Mouse (Mus musculus) midbrain, embryonic 10.5 days (tissue): ENCODE measurements at regions not wholly inside any gene's neighbourhood (a gene's known extent, or its start where the extent isn't known, plus 50 kb on each side); places are given as distances from the start of the nearest gene placed in this dataset.

ENCODE experiments used
- DNase-seq: peaks from one replicate; pipeline ENCODE4 v3.0.0-alpha.2; 2017; ENCODE audit warnings: low spot score
- H3K27ac ChIP-seq: fragments of 300-500 bp; sonication (generic); replicated peaks from 2 replicates; pipeline ENCODE4 v1.5.1; 2016; ENCODE audit warnings: mild to moderate bottlenecking
- H3K27me3 ChIP-seq: fragments of 300-500 bp; sonication (generic); 2 replicates; pipeline ENCODE4 v1.6.1; 2016; ENCODE audit warnings: low read depth, mild to moderate bottlenecking; ENCODE audit not compliant: poor library complexity, severe bottlenecking
- H3K36me3 ChIP-seq: fragments of 300-500 bp; sonication (generic); 2 replicates; pipeline ENCODE4 v1.6.1; 2016; ENCODE audit warnings: mild to moderate bottlenecking, moderate library complexity
- H3K4me1 ChIP-seq: fragments of 300-500 bp; sonication (generic); 2 replicates; pipeline ENCODE4 v1.6.1; 2016
- H3K4me3 ChIP-seq: fragments of 300-500 bp; sonication (generic); 2 replicates; pipeline ENCODE4 v1.5.1; 2016; ENCODE audit warnings: mild to moderate bottlenecking, moderate library complexity
- H3K9me3 ChIP-seq: fragments of 300-500 bp; sonication (generic); replicated peaks from 2 replicates; pipeline ENCODE4 v1.6.1; 2016; ENCODE audit warnings: mild to moderate bottlenecking
- WGBS: fragments of 180-500 bp; shearing (Covaris S2); methylation state at CpG from one replicate; pipeline ENCODE4 v1.1.7; 2016; 5-methylcytosine and 5-hydroxymethylcytosine counted together

DNA sequence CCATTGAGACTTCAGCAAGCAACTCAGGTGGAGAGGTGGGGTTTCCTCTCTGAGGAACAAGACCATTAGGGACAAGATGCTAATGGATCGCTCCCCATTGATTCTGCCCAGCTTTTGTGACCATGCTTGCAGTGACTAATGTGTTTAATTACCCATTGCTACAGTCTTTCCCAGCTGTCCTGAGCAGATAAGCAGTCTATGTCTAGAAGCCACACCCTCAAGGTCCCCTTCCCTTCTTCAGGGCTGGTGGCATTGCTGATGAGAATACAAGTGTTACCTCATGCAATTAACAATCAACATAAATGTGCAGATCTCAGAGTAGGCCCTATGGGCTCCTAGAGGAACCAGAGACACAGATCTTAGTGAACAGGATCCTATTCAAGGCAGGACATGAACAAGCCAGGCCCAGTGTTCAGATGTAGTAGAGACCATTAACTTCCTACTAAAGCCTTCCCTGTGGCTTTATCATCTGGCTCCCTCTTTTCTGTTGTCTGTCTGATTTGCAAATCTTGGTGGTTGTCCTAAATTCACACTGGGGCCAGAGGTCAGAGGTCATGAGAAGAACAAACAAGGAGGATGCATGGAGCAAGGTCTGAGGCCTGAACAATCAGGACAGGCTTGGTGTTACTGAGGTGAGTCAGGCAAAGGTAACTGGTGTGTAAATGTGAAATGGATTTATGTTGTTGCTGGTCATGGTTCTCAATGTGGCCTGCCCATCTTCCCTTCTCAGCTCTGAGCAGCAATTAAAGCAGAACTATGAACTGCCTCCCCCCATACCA is 56.8 kb downstream of the Odc1 start:
- Histone ChIP-seq H3K4me3 (no peak overlapping the region), H3K9me3 (no peaks in the 10 kb centered on the region), H3K27ac (no peak overlapping the region), H3K36me3 (no peaks in the 10 kb centered on the region), H3K4me1 (peaks cover 5% of the 10 kb centered on the region; the same call in 1 of the 2 replicates), H3K27me3 (no peaks in the 10 kb centered on the region)
- WGBS: 78% methylated on average over 1 of the region's 1 CpGs
- DNase-seq: no peak

DNA sequence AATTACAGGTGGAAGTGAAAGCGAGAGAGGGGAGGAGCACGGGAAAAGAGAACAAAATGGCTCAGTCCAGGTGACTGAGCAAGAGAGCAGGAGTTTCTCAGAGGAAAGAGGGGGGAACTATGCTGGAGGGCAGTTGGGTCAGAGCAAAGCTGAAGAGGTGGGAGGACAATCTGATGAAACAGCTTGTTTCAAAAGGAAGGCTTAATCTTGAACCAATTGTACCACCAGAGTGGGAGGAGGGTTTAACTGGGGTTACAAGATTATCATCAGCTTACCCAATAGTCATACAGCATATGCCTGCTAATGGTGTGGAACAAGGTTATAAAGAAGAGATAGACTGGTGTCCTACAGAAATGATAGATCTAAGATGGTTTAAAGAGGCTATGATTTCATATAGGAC is 59.0 kb downstream of the Odc1 start:
- Histone ChIP-seq H3K27ac (no peak overlapping the region), H3K4me3 (no peak overlapping the region), H3K9me3 (no peaks in the 10 kb centered on the region), H3K27me3 (no peaks in the 10 kb centered on the region), H3K36me3 (no peaks in the 10 kb centered on the region), H3K4me1 (peaks cover 5% of the 10 kb centered on the region; the same call in 1 of the 2 replicates)
- WGBS: 90% methylated on average over 2 of the region's 2 CpGs
- DNase-seq: no peak

DNA sequence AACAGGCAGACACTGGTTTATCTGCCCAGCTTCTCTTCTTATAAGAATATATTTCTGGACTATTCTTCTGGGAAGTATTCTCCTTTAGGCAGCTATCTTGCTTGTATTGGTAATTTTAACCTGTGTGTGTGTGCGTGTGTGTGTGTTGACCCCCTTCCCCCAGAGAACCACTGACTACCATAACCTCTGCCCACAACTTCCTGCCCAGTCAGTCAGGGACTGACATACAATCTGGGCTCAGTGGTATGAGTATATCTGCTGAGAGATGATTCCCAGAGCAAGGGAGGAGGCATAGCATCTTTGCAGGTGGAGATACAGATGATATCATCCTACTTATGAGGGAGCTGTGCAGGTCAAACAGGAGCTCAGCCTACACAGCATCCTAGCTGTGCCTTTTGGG is 65.8 kb downstream of the Odc1 start:
- WGBS: 93% methylated on average over 1 of the region's 1 CpGs
- H3K9me3 ChIP-seq: no peaks in the 10 kb centered on the region
- no peak overlapping the region for H3K27ac ChIP-seq
- H3K27me3 ChIP-seq: no peaks in the 10 kb centered on the region
- H3K4me1 ChIP-seq: no peaks in the 10 kb centered on the region
- no peaks in the 10 kb centered on the region for H3K36me3 ChIP-seq
- no peak overlapping the region for H3K4me3 ChIP-seq
- DNase-seq: no peak

- Histone ChIP-seq H3K36me3 (no peaks in the 10 kb centered on the region), H3K27ac (no peak overlapping the region), H3K27me3 (no peaks in the 10 kb centered on the region), H3K4me3 (no peak overlapping the region), H3K9me3 (no peaks in the 10 kb centered on the region), H3K4me1 (no peaks in the 10 kb centered on the region)
- DNase-seq: no peak
- 87% methylated on average over 3 of the region's 3 CpGs for WGBS
These were observed 67.4 kb downstream of the Odc1 start for GRCm38 (mm10) chr12:17611988-17612387.

DNA sequence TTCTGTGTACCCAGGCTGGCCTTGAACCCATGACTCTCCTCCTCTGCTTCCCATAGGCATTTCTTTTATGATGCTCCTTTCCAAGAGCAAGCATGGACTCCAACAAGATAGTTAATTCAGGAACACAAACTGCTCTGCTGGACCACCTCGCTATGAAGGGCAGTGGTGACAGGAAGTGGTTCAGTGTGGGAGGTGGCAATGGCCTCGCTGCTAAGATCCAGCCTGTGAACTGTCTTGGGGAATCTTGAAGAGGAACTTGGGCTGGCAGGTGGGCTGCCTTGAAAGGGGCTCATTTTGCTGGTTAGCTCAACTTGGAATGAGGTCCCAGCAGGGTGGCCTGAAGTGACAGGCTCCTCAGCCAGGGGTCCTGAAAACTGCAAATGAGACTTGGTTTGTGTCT is 72.4 kb upstream of the Hpcal1 start:
- H3K27me3 ChIP-seq: no peaks in the 10 kb centered on the region
- peaks cover 25% of the 10 kb centered on the region for H3K4me1 ChIP-seq
- no peaks in the 10 kb centered on the region for H3K9me3 ChIP-seq
- H3K4me3 ChIP-seq: no peak overlapping the region
- DNase-seq: no peak
- WGBS: 32% methylated on average over 2 of the region's 2 CpGs
- no peaks in the 10 kb centered on the region for H3K36me3 ChIP-seq
- no peak overlapping the region for H3K27ac ChIP-seq

GRCm38 (mm10) chr12:17620226-17620625 is 70.4 kb upstream of the Hpcal1 start:
- Histone ChIP-seq H3K4me1 (peaks cover 37% of the 10 kb centered on the region), H3K36me3 (no peaks in the 10 kb centered on the region), H3K9me3 (no peaks in the 10 kb centered on the region), H3K27me3 (no peaks in the 10 kb centered on the region; the same call in 1 of the 2 replicates), H3K4me3 (no peak overlapping the region), H3K27ac (peak overlapping the region; percentile 46)
- no peak for DNase-seq
- WGBS: 54% methylated on average over 6 of the region's 6 CpGs

DNA sequence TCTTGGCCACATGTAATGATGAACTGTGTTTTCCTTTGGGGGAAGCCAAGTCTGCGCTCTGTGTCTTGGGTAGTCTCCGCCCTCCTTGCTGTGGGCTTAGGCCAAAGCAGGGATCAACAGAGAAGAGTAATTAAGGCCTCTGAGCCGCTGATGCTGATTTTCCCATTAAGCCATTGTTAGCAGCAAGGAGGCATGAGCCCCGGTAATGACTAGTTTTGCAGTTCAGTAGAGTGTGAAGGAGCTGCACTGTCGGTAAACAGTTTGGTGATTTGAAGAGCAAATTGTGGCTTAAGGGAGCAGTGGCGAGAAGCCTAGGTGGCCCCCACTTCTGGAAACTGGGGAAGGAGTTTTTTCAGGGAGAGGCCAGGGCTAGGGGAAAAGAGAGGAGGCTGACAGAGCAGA is 69.2 kb upstream of the Hpcal1 start:
- Histone ChIP-seq H3K27me3 (no peaks in the 10 kb centered on the region; the same call in 1 of the 2 replicates), H3K36me3 (no peaks in the 10 kb centered on the region), H3K27ac (peak overlapping the region; percentile 50; the same call in 1 of the 2 replicates), H3K4me1 (peaks cover 50% of the 10 kb centered on the region), H3K9me3 (no peaks in the 10 kb centered on the region), H3K4me3 (no peak overlapping the region)
- 17% methylated on average over 6 of the region's 6 CpGs for WGBS
- no peak for DNase-seq

GRCm38 (mm10) chr12:17622509-17623005 is 68.1 kb upstream of the Hpcal1 start:
- Histone ChIP-seq H3K27me3 (no peaks in the 10 kb centered on the region; the same call in 1 of the 2 replicates), H3K9me3 (no peaks in the 10 kb centered on the region), H3K4me3 (no peak overlapping the region), H3K27ac (no peak overlapping the region; the same call in 1 of the 2 replicates), H3K36me3 (no peaks in the 10 kb centered on the region), H3K4me1 (peaks cover 57% of the 10 kb centered on the region)
- 44% methylated on average over 8 of the region's 8 CpGs for WGBS
- no peak for DNase-seq

DNA sequence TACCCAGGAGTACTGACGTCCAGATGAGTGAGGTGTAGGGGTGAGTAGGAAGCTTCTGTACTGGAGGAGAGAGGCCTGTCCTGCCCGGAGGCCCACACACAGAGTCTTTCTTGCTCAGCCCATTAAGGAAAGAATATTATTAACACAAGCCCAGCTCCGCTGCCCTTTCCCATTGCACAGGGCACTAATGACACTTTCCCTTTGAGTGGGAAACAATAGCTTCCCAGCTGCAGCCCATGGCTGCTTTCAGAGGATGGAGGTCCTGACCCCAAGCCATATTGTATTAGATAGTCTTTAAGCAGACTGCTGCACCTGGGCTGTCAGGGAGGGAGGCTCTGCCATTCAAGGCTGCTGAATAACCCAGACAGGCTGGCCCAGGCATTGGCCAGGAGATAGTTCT is 64.6 kb upstream of the Hpcal1 start:
- no peaks in the 10 kb centered on the region; the same call in 1 of the 2 replicates for H3K27me3 ChIP-seq

GRCm38 (mm10) chr12:17631161-17631560 is 59.5 kb upstream of the Hpcal1 start:
- Histone ChIP-seq H3K4me1 (peaks cover 12% of the 10 kb centered on the region), H3K27ac (no peak overlapping the region), H3K9me3 (0 out of 2 replicates have a peak, but pooled peaks cover 7% of the 10 kb centered on the region), H3K36me3 (no peaks in the 10 kb centered on the region), H3K27me3 (no peaks in the 10 kb centered on the region), H3K4me3 (no peak overlapping the region)
- no peak for DNase-seq
- 78% methylated on average over 2 of the region's 2 CpGs for WGBS

More for the DNA sequence above, 64.6 kb upstream of the Hpcal1 start:
- peaks cover 53% of the 10 kb centered on the region for H3K4me1 ChIP-seq
- DNase-seq: peak; percentile 61
- H3K4me3 ChIP-seq: no peak overlapping the region
- no peaks in the 10 kb centered on the region for H3K36me3 ChIP-seq
- H3K9me3 ChIP-seq: 0 out of 2 replicates have a peak, but pooled peaks cover 3% of the 10 kb centered on the region
- H3K27ac ChIP-seq: peak overlapping the region; percentile 77
- WGBS: 23% methylated on average over 3 of the region's 3 CpGs

DNA sequence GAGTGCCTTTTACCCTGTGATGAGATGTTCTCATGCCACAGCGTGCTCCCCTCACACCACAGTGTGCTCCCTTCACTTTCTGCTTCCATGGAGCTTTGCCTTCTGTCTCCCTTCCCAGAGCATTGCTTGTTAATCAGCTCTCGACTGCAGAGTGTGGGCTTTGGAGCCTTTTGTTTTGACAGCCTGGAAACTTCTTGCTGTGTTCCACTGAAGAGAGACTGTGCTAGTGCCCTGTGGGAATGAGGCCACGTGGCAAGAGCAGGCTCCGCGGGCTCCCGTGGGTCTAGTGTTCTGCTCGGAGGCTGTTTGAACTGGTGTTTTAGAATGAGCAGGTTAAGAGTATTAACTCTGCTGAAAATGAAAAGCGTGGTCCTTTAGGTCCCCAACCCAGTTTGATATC is 54.5 kb upstream of the Hpcal1 start:
- H3K4me1 ChIP-seq: no peaks in the 10 kb centered on the region
- WGBS: 81% methylated on average over 8 of the region's 8 CpGs
- H3K4me3 ChIP-seq: no peak overlapping the region
- H3K9me3 ChIP-seq: 0 out of 2 replicates have a peak, but pooled peaks cover 4% of the 10 kb centered on the region
- DNase-seq: no peak
- no peaks in the 10 kb centered on the region for H3K36me3 ChIP-seq
- H3K27me3 ChIP-seq: no peaks in the 10 kb centered on the region
- no peak overlapping the region for H3K27ac ChIP-seq

DNA sequence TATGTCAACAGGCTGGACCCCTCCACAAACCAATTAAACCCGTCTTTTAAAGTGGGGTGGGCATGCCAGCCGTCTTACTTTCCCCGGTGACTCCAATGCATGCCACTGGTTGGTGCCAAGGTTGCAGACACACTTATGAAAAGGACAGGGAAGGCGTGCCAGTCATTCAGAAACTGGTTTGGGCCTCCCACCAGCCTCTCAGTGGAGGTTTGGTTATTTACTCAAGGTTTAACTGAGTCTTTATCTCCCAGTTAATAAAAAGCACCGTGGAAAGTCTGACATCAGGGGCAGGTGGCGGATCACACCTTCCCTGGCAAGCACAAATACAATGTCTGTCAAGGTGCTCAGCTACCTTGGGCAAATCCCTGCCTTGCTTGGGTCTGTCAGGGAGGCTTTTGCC is 54.1 kb upstream of the Hpcal1 start:
- 0 out of 2 replicates have a peak, but pooled peaks cover 4% of the 10 kb centered on the region for H3K9me3 ChIP-seq
- 89% methylated on average over 6 of the region's 6 CpGs for WGBS
- H3K27ac ChIP-seq: no peak overlapping the region
- no peaks in the 10 kb centered on the region for H3K27me3 ChIP-seq
- DNase-seq: no peak
- H3K36me3 ChIP-seq: no peaks in the 10 kb centered on the region
- H3K4me1 ChIP-seq: no peaks in the 10 kb centered on the region
- no peak overlapping the region for H3K4me3 ChIP-seq
